Mouse (Mus musculus) hematopoietic stem cell, adult 5-6 weeks (primary cell): ENCODE measurements at regions not wholly inside any gene's neighbourhood (a gene's known extent, or its start where the extent isn't known, plus 50 kb on each side); places are given as distances from the start of the nearest gene placed in this dataset.

Experiments
- ATAC-seq, 2 experiments: fragments of 125-278 bp in 1 of 2; replicated peaks in 1 of 2; 2 replicates each; pipeline ENCODE4 v1.8.0; 2016 to 2017; ENCODE audit warnings: inconsistent platforms in 2 of 2, mild to moderate bottlenecking in 2 of 2, moderate number of reproducible peaks in 2 of 2, low read depth in 1 of 2, moderate TSS enrichment in 1 of 2; ENCODE audit not compliant: low FRiP score in 2 of 2, poor library complexity in 2 of 2, severe bottlenecking in 2 of 2, insufficient read depth in 1 of 2, low TSS enrichment in 1 of 2

DNA sequence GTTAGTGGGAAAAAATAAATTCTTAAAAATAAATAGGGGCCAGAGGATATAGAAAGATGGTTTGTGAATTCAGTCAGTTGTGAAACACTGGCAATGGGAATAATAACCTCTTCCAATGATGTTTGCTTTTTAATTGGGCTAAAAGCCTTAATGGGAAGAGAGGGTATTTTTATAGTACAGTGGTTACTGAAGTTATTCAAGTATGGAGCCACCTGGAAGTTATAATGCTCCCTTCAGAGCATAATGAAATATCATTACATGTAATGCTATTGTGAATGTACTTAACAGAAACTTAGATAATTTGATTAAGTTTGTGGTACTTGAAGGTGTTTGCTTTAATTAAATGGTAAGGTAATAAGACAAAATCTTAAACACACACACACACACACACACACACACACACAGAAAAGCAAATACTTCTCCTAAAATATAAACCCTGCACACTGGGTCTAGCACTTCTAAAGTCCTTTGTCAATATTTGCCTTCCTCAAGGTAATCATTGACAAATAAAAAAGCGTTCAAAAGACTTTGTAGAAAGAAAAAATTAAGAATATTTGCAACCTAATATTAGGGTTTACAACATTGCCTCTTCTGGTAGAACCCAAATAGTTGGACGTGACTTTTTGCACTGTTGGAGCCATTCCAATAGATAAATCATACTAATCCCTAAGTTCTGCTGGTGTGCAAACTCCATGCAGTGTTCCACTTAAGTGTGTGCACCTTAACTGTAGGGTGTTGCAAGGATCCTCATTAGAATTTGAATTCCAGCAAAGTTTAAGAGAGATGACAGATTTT is 526.7 kb upstream of the Pdzrn3 start:
- no peak for ATAC-seq

DNA sequence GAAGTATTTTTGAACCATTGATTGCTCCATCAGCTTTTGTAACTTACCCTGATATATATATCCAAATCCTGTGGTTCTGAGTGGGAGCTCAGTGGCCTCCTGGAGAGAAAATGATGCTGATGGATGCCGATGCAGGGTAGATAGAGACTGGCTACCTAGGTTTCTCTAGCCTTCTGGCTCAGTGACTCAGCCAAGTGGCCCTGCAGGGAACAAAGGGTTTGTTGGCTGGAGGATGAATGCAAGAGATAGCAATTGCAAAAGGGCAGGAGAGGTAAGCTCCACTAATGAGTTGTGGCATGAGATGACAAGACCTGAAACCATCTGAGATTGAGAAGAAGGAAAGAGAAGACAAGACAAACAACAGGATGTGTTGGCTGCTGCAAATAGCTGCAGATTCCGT is 524.6 kb upstream of the Pdzrn3 start:
- ATAC-seq: no peak

DNA sequence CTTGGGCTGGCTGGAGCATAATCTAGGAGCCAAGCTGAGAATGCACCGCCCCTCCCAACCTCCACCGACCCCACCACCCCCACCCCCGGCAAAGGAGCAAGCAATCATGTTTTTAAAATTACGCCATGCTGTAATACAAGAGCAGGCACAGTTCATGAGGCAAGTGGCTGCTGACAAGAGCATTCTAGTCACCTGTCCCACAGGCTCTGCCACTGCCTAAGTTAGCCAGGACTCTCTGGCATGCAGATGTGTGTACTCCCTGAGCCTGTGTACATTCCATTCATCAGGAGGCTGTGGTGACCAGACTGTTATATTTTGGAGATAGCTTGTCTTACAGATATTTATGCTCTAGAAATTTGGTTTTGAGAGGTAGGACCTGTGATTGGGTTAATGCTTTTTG is 520.8 kb upstream of the Pdzrn3 start:
- no peak for ATAC-seq

DNA sequence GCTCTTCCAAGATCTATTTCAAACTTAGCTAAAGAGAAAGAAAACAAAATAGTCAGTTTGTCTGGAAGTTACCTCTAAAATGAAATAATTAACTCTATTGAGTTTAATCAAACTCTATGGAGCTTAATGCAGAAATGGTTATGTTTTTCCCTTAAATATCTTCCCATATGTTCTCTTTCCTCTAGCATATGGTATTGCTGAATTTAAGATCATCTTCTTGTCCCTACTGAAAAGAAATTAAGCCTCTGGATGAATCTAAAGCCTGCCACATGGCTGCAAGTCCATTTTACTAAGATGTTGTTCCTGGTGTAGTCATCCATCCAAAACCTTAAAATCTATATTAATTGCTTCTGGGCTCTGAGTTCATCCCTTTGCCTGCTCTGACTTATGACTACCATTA is 513.0 kb upstream of the Pdzrn3 start:
- ATAC-seq: no peak

DNA sequence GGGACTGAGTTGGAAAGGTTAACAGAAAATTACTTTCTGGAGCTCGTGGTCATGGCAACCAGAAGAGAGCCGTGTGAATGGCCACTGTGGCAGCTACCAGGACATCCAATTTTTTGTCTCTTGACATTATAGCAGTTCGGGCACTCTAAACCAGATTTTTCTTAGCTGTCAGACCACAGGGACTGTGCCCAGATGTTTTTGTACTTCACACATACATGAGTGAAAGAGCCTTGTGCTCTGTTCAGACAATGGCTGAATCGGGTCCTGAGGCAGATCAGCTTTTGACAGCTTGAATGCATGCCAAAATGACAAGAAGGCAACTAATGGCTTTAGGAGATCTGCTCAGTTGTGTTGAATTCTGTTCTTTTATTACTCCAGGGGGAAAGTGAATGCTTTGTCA is 505.2 kb upstream of the Pdzrn3 start:
- no peak for ATAC-seq

DNA sequence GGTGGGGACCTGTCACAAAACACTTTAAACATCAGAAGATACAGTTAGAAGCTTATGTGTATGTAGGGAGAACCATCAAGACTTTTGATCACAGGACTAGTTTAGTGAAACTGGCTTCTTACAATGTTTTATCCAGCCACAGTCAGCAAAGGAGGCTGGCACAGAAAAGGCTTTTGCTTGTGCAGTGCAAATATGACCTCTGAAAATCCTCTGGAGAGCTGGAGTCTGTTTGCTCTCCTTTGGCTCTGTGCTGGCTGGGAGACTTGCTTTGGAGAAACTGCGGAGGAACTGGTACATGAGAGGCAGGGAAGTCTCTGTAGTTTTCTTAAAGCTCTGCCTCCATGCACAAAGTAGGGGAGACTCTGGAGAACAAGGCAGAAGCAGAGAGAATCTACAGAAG is 497.2 kb upstream of the Pdzrn3 start:
- no peak for ATAC-seq

DNA sequence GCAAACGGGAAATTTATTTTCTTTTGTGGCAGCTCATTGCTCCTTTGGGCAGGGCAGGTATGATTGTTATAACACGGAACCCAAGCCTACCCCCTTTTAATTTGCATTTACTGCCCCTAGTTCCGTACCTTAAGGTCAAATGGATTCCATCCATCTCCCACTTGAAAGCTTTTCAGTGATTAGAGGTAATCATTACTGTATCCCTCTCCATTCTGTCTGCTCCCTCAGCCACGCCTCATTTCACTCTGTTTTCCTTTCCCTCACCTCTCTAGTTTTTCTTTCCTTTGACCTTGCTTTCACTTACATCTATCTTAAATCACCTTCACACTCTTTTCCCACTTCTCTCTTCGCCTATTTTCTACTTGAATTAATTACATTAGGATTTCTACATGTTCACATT is 481.2 kb upstream of the Pdzrn3 start:
- no peak for ATAC-seq

DNA sequence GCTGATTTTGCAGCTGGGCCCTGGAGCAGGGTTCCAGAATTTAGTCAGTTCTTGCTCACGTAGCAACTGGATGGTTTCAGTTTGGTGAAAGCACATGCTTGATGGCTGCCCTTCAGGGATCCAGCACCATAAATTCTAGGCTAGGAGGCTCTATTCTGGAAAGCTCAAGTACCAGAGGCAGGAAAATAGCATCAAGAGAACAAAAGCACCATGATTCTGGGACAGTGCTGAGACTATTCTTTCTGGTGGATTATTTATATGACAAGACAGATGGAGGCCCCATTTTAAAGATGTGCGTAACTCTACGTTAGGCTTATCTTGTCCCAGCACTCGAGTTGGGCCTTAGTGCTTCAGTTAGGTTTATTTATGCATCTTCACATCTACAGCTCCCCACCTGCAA is 463.0 kb upstream of the Pdzrn3 start:
- ATAC-seq: no peak

DNA sequence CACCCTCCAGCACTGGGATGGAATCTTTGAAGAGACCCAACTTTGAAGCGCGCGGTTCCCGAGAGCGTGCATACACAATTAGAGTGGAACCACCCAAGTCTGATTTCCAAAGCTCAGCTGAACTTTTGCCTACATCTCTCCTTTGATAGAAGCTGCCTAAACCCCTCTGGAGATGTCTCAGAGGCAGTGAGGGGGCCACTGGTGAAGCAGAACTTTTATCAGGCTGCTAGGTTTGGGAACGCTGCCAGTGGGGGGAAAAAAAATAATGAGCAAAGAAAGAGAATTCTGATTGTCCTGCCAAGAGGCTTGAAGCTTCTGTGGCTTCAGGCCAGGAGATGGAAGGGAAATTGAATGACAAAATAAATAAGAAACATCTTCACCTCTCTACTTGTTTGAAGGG is 459.9 kb upstream of the Pdzrn3 start:
- no peak for ATAC-seq

DNA sequence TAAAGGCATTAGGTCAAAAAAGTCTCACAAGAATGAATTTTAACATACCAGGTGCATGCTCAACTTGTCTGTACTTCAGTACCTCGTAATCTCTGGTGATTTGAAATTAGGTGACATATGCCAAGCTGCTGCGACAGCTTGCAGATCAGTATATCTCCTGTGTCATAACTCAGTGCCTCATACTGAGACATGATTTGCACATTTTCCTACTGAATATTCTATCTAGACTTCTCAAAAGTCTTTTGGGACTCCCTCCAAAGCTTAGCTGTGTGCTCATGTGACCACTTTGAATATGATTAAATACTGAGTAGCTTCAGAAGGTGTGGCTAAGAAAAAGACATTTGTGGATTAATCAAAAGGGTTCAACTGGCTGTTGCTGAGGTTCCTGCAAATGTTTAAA is 416.3 kb upstream of the Pdzrn3 start:
- no peak for ATAC-seq

DNA sequence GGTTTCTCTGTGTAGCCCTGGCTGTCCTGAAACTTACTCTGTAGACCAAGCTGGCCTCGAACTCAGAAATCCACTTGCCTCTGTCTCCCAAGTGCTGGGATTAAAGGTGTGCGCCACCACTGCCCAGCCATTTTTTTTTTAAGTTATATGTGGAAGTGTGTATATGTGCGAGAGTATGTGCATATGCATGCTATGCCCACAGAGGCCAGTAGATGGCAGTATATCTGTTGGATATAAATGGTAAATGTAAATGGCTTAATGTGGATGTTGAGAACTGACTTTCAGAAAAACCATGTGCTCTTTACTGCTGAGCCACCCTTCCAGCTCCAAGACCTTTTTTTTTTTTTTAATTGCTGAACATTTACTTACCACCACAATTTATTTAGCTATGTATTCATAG is 400.2 kb upstream of the Pdzrn3 start:
- ATAC-seq: no peak

DNA sequence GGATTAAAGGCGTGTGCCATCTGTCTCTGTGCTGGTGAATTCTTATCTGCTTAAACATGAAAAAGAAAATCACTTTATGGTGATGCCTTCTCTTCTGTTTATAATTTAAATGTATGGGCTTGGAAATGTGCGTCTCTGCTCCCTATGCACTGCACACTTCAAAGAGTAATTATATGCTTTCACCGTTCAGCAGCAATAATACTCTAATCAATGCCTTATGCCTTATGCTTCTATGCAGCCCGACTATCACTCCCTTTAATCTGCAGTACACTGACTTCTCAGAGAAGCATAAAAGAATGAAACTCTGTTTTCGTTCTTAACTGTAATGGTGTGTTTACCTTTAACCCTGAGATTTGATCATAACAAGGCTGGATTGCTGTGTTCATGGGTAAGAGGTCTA is 395.5 kb upstream of the Pdzrn3 start:
- no peak for ATAC-seq

DNA sequence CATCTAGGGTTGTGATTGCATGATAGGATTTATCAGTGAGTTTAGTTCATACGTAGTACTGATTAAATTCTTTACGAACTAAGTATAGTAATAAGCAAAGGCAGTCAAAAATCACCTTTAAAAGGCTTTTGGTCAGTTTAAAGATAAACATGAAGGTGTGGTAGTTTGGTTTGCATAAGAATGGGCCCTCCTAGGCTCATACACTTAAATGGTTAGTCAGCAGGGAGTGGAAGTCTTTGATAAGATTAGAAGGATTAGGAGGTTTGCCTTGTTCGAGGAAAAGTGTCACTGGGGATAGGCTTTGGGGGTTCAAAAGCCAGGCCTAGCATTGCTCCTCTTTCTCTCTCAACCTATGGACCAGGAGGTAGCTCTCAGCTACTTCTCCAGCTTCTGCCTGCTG is 357.4 kb upstream of the Pdzrn3 start:
- ATAC-seq: no peak

DNA sequence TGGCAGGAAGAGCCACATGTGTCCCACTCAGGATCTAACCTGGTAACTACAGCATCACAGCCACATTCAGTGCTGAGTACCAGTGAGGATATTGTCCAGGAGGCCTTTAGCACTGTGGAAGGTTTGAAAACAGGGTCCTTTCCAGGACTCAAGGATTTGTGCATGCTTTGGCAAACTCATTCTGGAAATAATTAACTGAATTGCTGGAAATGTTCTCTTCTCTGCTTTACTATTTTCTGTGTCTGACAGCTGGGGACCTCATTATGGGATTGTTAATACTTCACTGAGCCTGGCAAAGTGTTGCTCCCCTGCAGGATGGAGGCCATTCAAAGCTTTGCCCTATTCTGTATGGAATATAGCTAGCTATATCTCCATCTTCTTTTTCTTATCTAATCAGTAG is 342.8 kb upstream of the Pdzrn3 start:
- no peak for ATAC-seq

DNA sequence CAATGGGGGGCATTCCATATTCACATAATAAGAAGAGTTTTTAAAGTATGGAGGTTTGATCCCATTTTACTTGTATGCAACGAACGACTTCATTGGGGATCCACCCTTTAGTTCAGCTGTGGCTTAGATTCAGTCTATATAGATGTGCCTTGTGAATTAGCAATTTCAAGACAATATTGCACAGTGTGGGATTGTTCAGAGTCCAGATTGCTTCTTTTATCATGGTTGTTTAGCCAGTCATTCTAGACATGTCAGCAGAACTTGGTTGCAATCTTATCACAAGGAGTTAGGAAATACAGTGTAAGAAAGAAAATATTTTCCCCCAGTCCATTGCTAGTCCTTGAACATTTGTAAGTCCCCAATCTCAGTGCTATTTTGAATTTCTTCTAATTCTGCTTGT is 312.0 kb upstream of the Pdzrn3 start:
- no peak for ATAC-seq

DNA sequence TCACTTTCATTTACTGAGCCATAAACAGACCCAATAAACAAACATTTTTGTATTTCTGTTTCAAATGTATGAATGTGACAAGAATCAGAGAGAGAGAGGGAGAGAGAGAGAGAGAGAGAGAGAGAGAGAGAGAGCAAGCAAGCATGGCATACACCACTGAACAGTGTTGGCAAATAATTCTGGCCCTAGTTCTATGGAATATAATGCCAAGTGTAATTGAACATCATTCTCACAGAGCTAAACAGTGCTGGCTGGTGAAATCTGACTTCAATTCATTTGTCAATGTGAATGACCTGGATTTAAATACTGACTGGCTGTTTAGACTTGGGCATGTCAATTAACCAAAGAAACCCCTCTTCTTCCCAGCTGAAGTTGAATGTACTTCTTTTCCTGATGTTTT is 308.9 kb upstream of the Pdzrn3 start:
- ATAC-seq: no peak

DNA sequence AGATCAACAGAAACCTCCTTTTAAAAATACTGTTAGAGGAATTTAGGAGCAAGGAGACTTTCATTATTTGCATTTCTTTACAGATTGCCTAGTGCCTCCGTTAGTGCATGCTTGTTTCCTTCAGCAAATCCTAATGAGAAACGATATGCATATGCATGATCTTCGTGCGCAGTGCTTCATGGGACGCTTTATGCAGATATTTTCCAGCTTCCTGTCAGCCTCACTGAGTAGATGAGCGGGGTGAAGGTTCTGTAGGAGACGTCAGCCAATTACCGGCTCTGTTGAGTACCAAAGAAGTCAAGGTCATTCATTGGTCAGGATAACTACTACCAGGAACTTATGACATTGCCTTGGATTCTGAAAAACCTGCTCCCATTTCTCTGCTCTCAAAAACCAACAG is 308.0 kb upstream of the Pdzrn3 start:
- ATAC-seq: no peak

DNA sequence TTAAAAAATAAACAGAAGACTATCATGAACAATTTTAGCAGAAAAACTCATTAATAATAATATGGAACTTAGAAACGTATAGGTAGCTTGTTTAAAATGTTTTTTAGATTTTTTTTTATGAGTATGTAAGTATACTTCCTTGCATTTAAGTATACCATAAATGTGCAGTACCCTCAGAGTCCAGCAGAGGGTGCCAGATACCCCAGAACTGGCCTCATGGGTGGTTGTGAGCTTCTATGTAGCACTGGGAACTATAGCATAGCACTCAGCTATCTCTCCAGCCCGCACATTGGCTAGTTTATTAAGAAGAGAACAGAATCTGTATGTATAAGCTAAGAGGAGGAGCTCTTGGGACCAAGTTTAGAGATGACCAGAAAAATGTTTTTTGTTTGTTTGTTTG is 306.7 kb upstream of the Pdzrn3 start:
- ATAC-seq: no peak

DNA sequence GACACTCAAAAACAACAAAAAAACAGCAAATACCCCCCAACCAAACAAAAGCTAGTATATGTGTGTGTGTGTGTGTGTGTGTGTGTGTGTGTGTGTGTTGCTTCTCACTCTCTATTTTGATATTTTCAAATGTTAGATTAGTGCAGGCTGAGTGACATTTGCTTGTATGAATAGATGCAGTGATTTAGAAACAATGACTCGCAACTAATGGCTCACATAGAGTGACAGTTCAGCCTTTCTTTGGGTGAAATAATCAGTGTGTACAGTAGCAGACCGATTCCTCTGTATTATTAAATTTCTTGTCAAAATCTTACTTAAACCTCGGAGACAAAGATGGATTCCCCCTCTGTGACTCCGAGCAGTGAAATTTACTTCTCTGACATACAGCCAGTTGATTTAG is 297.1 kb upstream of the Pdzrn3 start:
- ATAC-seq: no peak

DNA sequence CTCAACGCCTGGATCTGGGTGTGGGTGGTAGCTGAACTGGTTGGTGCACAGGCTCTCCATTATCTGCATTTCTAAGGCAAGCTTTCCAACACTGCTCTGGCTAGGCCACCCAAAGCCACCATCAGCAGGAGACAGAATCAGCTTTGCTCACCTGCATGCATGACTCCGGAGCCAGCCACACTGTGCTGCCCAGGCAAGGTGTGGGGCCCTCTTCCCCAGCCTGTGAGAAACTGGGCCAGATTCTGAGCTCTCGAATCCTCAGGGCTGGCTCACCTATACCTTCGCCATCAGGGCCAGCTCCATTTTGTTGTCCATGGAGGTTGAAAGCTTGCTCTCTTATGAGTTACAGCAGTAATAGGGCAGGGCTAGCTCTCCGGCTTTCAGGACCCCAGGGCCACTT is 293.1 kb upstream of the Pdzrn3 start:
- ATAC-seq: no peak
